ENCODE assay signal across 18 mouse cellular contexts in the genomic region with DNA sequence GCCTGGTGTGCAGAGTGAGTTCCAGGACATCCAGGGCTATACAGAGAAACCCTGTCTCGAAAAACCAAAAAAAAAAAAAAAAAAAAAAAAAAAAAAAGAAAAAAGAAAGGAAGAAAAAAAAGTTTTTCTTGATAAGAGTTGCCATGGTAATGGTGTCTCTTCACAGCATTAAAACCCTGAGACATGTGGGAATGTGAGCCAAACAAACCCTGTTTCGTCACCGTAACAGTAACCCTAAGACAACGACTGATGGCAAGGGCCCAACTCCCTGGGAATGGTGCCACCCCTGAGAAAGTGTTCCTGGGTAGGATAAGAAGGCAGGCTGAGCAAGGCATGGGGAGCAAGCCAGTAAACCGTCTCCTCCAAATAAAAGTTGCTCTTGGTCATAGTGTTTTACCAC. TPM values are rescaled to one million over a fixed set of nuclear protein-coding genes. Genes with fewer than 3 reads are reported as not detected.
DNase-seq lines count a peak whose midpoint lies in the region.
"Had no signal": no experiment of that assay in that cellular context is flagged by ENCODE, and none has a peak within 500 bp of the region (broad histone marks: within the 10 kb centered on the region; RNA-seq: fewer than 3 reads in every experiment).

No protein-coding gene starts in this region.

- peaks cover 22% of the 10 kb centered on the region for H3K4me1 ChIP-seq in heart, embryonic 10.5 days

- no peak overlapping the region for H3K4me3 ChIP-seq in heart, embryonic 10.5 days
- H3K4me3 ChIP-seq: heart, adult 2 months; hindbrain, embryonic 12.5 days; midbrain, embryonic 12.5 days; neural tube, embryonic 12.5 days had no signal

- no peak overlapping the region for H3K27ac ChIP-seq in heart, embryonic 10.5 days
- H3K27ac ChIP-seq: heart, adult 2 months; hindbrain, embryonic 12.5 days; midbrain, embryonic 12.5 days; neural tube, embryonic 12.5 days had no signal

- peaks cover 22% of the 10 kb centered on the region for H3K27me3 ChIP-seq in heart, embryonic 10.5 days (ENCODE audit: insufficient read depth, poor library complexity, severe bottlenecking)
- H3K27me3 ChIP-seq: hindbrain, embryonic 12.5 days; neural tube, embryonic 12.5 days had no signal

- H3K36me3 ChIP-seq in heart, embryonic 10.5 days: no peaks in the 10 kb centered on the region
- H3K36me3 ChIP-seq: hindbrain, embryonic 12.5 days; midbrain, embryonic 12.5 days; neural tube, embryonic 12.5 days had no signal

- DNase-seq in heart, adult 18-20 months: peak; percentile 30 to 33
- DNase-seq in heart, embryonic 10.5 days (ENCODE audit: low spot score): no peak
- peak; percentile 65 to 69 for DNase-seq in right cerebral cortex, postnatal 10 days (ENCODE audit: low spot score in 2 of 2)
- DNase-seq in right cerebral cortex, postnatal 25 days: no peak
- peak; percentile 36 for DNase-seq in brain, adult 2 months (ENCODE audit: low read depth, low spot score)
- peak; percentile 61 for DNase-seq in right cerebral cortex, postnatal 4 days
- DNase-seq in thymus, postnatal 10 days (ENCODE audit: low spot score in 2 of 2): no peak
- DNase-seq: cerebellum, adult 18-20 months; kidney, adult 18-20 months; layer of hippocampus, adult 9-11 months; liver had no signal

- no peaks in the 10 kb centered on the region for H3K9me3 ChIP-seq in heart, embryonic 10.5 days
- H3K9me3 ChIP-seq: hindbrain, embryonic 12.5 days; midbrain, embryonic 12.5 days; neural tube, embryonic 12.5 days had no signal

- 81% methylated on average over 5 of the region's 5 CpGs for WGBS in heart, embryonic 10.5 days

RNA-seq across cellular contexts. Expression of gene Ifitm3, which starts 3.7 kb away (rescaled TPM):
- total RNA-seq in heart, adult 18-20 months (2021): 100 to 1,000 TPM in 1 of 2 experiments, 10 to 100 TPM in 1; 94.8 to 129 TPM
- polyA plus RNA-seq in heart, embryonic 10.5 days (2016; fragmentation: Nextera tagmentation; extraction: Ambion mirVana): 24.5 and 32.7 TPM in 2 replicates

RNA-seq across cellular contexts. Expression of gene Ifitm6, which starts 10.8 kb away (rescaled TPM):
- total RNA-seq in heart, adult 18-20 months (2021): not detected
- polyA plus RNA-seq in heart, embryonic 10.5 days (2016; fragmentation: Nextera tagmentation; extraction: Ambion mirVana): not detected in 2 replicates
- polyA plus RNA-seq: forebrain, embryonic 11.5 days; hindbrain, embryonic 12.5 days had no signal

RNA-seq across cellular contexts. Expression of gene Gm17387, which starts 22.0 kb away (rescaled TPM):
- not detected for total RNA-seq in heart, adult 18-20 months (2021)
- polyA plus RNA-seq in heart, embryonic 10.5 days (2016; fragmentation: Nextera tagmentation; extraction: Ambion mirVana): not detected in 2 replicates
- total RNA-seq: heart, adult 2 months had no signal
- polyA plus RNA-seq: activated CD4-positive, CD25-positive, alpha-beta regulatory T cell, adult 4 months; forebrain, embryonic 11.5 days; heart, adult 2 months; hindbrain, embryonic 12.5 days; midbrain, embryonic 12.5 days; neural tube, embryonic 12.5 days; small intestine, adult 2 months had no signal

RNA-seq across cellular contexts. Expression of gene Ifitm1, which starts 39.9 kb away (rescaled TPM):
- total RNA-seq in heart, adult 18-20 months (2021): 1 to 10 TPM; 2.6 to 8.3 TPM
- 3.6 and 12.5 TPM in 2 replicates for polyA plus RNA-seq in heart, embryonic 10.5 days (2016; fragmentation: Nextera tagmentation; extraction: Ambion mirVana)

RNA-seq across cellular contexts. Expression of gene Ifitm2, which starts 51.1 kb away (rescaled TPM):
- total RNA-seq in heart, adult 18-20 months (2021): 10 to 100 TPM; 98.8 to 99.4 TPM
- polyA plus RNA-seq in heart, embryonic 10.5 days (2016; fragmentation: Nextera tagmentation; extraction: Ambion mirVana): 402 and 508 TPM in 2 replicates

Comparison
In these comparisons a context has a peak if more than half of its experiments do, and no peak if none do; other contexts are left out.
1. DNase-seq: peak in heart, adult 18-20 months (2 of 2), right cerebral cortex, postnatal 10 days (2 of 2), brain, adult 2 months (single experiment) and right cerebral cortex, postnatal 4 days (single experiment); none in heart, embryonic 10.5 days (single experiment), right cerebral cortex, postnatal 25 days (single experiment) and thymus, postnatal 10 days (0 of 2).